Mouse (Mus musculus) forebrain, embryonic 14.5 days (tissue): ENCODE measurements at regions not wholly inside any gene's neighbourhood (a gene's known extent, or its start where the extent isn't known, plus 50 kb on each side); places are given as distances from the start of the nearest gene placed in this dataset.
"Not testable (repeated sequence)": the region's sequence is repeated elsewhere in the genome, so short reads cannot be mapped to it uniquely, and the experiment has no call there.

Source experiments
- ATAC-seq: fragments of 200-750 bp; cut with Nextera tagmentation; 2 replicates; pipeline ENCODE4 v1.8.0; 2017; ENCODE audit warnings: mild to moderate bottlenecking, moderate library complexity
- DNase-seq: peaks from one replicate; pipeline ENCODE4 v3.0.0-alpha.2; 2015; ENCODE audit warnings: low spot score
- H3K27ac ChIP-seq: fragments of 300-500 bp; sonication (generic); 2 replicates; pipeline ENCODE4 v1.5.1; 2014; ENCODE audit warnings: low read depth, mild to moderate bottlenecking, control low read depth, low read length, moderate library complexity
- H3K27me3 ChIP-seq: fragments of 300-500 bp; sonication (generic); replicated peaks from 2 replicates; pipeline ENCODE4 v1.6.1; 2014; ENCODE audit warnings: low read length, control low read depth, mixed read lengths; ENCODE audit not compliant: control insufficient read depth, insufficient read depth
- H3K36me3 ChIP-seq: fragments of 300-500 bp; sonication (generic); 2 replicates; pipeline ENCODE4 v1.6.1; 2014; ENCODE audit warnings: low read length, control low read depth; ENCODE audit not compliant: control insufficient read depth, insufficient read depth
- H3K4me1 ChIP-seq: fragments of 300-500 bp; sonication (generic); 2 replicates; pipeline ENCODE4 v1.6.1; 2014; ENCODE audit warnings: antibody characterized with exemption, low read length, control low read depth; ENCODE audit not compliant: control insufficient read depth, insufficient read depth
- H3K4me2 ChIP-seq: fragments of 300-500 bp; sonication (generic); 2 replicates; pipeline ENCODE4 v1.6.1; 2014; ENCODE audit warnings: mild to moderate bottlenecking, control low read depth, low read length
- H3K4me3 ChIP-seq: fragments of 300-500 bp; sonication (generic); 2 replicates; pipeline ENCODE4 v1.5.1; 2014; ENCODE audit warnings: low read depth, low read length, control low read depth
- H3K9ac ChIP-seq: fragments of 300-500 bp; sonication (generic); 2 replicates; pipeline ENCODE4 v1.6.1; 2014; ENCODE audit warnings: mild to moderate bottlenecking, low read length, control low read depth, moderate library complexity
- H3K9me3 ChIP-seq: fragments of 300-500 bp; sonication (generic); replicated peaks from 2 replicates; pipeline ENCODE4 v1.6.1; 2016; ENCODE audit warnings: low read length, control low read depth, mixed read lengths; ENCODE audit not compliant: control insufficient read depth
- WGBS: fragments of 180-500 bp; shearing (Covaris S2); extraction: QIAGEN DNeasy Blood & Tissue Kit; methylation state at CpG from one replicate; pipeline ENCODE4 v1.1.7; 2014; 5-methylcytosine and 5-hydroxymethylcytosine counted together

- Histone ChIP-seq H3K4me2 (no peak overlapping the region), H3K9me3 (no peaks in the 10 kb centered on the region), H3K4me1 (no peaks in the 10 kb centered on the region), H3K9ac (no peak overlapping the region), H3K4me3 (no peak overlapping the region), H3K27me3 (no peaks in the 10 kb centered on the region), H3K36me3 (no peaks in the 10 kb centered on the region), H3K27ac (no peak overlapping the region)
- DNase-seq (no peak), ATAC-seq (no peak)
- 69% methylated on average over 10 of the region's 10 CpGs for WGBS
Observed at GRCm38 (mm10) chr17:4612136-4612535, 382.0 kb upstream of the Arid1b start.

GRCm38 (mm10) chr17:4612741-4613140 is 381.4 kb upstream of the Arid1b start:
- ATAC-seq: no peak
- 71% methylated on average over 7 of the region's 7 CpGs for WGBS
- H3K4me3 ChIP-seq: no peak overlapping the region
- no peaks in the 10 kb centered on the region for H3K36me3 ChIP-seq
- no peaks in the 10 kb centered on the region for H3K4me1 ChIP-seq
- no peak overlapping the region for H3K4me2 ChIP-seq
- no peak overlapping the region for H3K9ac ChIP-seq
- no peaks in the 10 kb centered on the region for H3K27me3 ChIP-seq
- no peaks in the 10 kb centered on the region for H3K9me3 ChIP-seq
- no peak for DNase-seq
- no peak overlapping the region for H3K27ac ChIP-seq

DNA sequence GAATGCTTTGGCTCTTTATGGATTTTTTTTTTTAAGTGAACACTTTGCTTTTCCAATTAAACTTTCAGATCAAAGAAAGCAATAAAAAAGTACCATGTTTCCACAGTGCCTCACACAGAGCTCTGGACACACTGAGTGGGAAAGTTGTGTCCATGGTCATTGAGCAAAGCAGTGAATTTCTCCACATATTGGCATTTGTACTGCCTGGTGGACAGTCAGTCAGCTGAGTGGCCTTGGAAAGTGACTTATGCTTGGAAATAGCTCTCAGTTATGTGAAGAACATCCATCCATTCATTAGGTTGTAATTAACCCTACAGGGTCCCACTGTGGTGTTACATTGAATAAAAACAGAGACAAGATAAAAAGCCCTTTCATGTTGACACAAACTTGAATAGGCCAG is 373.8 kb upstream of the Arid1b start:
- Histone ChIP-seq H3K27ac (no peak overlapping the region), H3K4me1 (no peaks in the 10 kb centered on the region), H3K9ac (no peak overlapping the region), H3K4me3 (no peak overlapping the region), H3K9me3 (no peaks in the 10 kb centered on the region), H3K27me3 (no peaks in the 10 kb centered on the region), H3K4me2 (no peak overlapping the region), H3K36me3 (no peaks in the 10 kb centered on the region)
- ATAC-seq (no peak), DNase-seq (no peak)

DNA sequence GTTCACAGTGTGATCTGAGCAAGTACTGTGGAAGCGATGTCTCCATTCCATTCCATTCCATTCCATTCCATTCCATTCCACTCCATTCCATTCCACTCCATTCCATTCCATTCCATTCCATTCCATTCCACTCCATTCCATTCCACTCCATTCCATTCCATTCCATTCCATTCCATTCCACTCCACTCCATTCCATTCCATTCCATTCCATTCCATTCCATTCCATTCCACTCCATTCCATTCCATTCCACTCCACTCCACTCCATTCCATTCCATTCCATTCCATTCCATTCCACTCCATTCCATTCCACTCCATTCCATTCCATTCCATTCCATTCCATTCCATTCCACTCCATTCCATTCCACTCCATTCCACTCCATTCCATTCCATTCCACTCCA is 368.0 kb upstream of the Arid1b start:
- not testable (repeated sequence) for H3K9me3 ChIP-seq, H3K27ac ChIP-seq, ATAC-seq, H3K9ac ChIP-seq, H3K36me3 ChIP-seq, H3K4me3 ChIP-seq, DNase-seq, H3K4me2 ChIP-seq, H3K4me1 ChIP-seq, H3K27me3 ChIP-seq
- 100% methylated on average over 1 of the region's 1 CpGs for WGBS

DNA sequence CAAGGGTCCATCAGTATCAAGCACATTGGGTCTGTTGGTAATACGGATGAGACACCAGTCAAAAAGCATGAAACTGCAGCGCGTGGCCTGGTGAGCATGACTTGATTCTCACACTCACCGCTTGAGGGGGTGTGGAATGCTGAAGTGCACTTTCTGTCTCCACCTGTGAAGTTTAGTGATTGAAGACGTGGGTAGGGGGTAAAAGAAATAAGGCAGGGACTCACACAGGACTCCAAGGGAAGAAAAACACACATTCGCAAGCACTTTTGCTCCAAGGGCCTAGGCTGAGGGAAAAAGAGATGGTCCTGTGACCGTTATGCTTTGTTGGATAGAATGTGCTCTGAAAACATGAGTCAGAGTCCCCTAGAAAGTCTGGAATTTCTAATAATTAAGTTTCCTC is 366.6 kb upstream of the Arid1b start:
- H3K9ac ChIP-seq: no peak overlapping the region
- H3K27me3 ChIP-seq: no peaks in the 10 kb centered on the region
- DNase-seq: no peak
- no peak overlapping the region for H3K27ac ChIP-seq
- no peaks in the 10 kb centered on the region for H3K9me3 ChIP-seq
- 91% methylated on average over 7 of the region's 7 CpGs for WGBS
- H3K4me2 ChIP-seq: no peak overlapping the region
- no peak for ATAC-seq
- no peaks in the 10 kb centered on the region for H3K36me3 ChIP-seq
- no peaks in the 10 kb centered on the region for H3K4me1 ChIP-seq
- H3K4me3 ChIP-seq: no peak overlapping the region

- DNase-seq (no peak), ATAC-seq (no peak)
- 87% methylated on average over 4 of the region's 4 CpGs for WGBS
- Histone ChIP-seq H3K9me3 (no peaks in the 10 kb centered on the region), H3K36me3 (no peaks in the 10 kb centered on the region), H3K4me2 (no peak overlapping the region), H3K27ac (no peak overlapping the region), H3K4me3 (no peak overlapping the region), H3K9ac (no peak overlapping the region), H3K4me1 (no peaks in the 10 kb centered on the region), H3K27me3 (no peaks in the 10 kb centered on the region)
Observed at GRCm38 (mm10) chr17:4631122-4631521, 363.0 kb upstream of the Arid1b start.

DNA sequence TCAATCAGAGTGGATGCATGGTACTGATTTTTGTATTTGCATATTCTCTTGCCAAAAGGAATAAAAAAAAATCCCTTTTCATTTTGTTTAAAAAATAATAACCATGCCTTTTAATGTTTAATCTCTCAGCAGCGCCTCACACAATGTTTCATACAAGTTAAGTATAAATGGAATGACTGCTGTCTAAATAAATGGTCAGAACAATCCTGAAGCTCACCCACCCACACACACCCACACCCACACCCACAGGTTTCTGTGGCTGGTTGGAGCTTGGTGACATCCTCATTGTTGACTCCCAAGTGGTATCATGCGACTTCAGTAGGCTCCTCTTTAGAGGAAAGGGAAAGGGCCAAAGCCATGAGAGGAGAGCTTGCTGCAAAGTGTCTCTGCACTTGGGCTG is 361.6 kb upstream of the Arid1b start:
- Histone ChIP-seq H3K4me3 (no peak overlapping the region), H3K4me2 (no peak overlapping the region), H3K4me1 (peaks cover 6% of the 10 kb centered on the region; the same call in 1 of the 2 replicates), H3K9me3 (no peaks in the 10 kb centered on the region), H3K27ac (no peak overlapping the region), H3K9ac (no peak overlapping the region), H3K27me3 (no peaks in the 10 kb centered on the region), H3K36me3 (no peaks in the 10 kb centered on the region)
- WGBS: 94% methylated on average over 2 of the region's 2 CpGs
- no peak for ATAC-seq
- DNase-seq: no peak

DNA sequence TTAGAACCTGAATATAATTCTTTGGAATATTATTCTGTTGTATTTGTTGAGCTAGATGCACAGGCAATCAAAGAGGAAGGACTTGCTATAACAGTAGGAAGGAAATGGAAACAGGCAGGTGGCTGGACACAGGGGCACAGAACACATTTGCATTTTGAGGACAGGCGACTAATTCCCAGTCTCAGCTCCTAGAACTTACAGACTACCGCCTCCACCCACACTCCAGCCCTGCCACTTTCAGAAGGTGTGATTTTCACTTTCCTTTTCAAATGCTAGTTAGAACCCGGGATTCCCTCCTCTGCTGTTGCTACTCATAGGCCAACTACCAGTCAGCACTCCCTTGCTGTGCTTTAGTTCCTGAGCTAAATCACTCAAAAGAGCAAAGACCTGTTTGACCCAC is 360.4 kb upstream of the Arid1b start:
- ATAC-seq: no peak
- no peak for DNase-seq
- 69% methylated on average over 3 of the region's 3 CpGs for WGBS
- peaks cover 6% of the 10 kb centered on the region; the same call in 1 of the 2 replicates for H3K4me1 ChIP-seq
- no peaks in the 10 kb centered on the region for H3K36me3 ChIP-seq
- no peak overlapping the region for H3K27ac ChIP-seq
- H3K4me3 ChIP-seq: no peak overlapping the region
- H3K4me2 ChIP-seq: no peak overlapping the region
- no peaks in the 10 kb centered on the region for H3K9me3 ChIP-seq
- H3K9ac ChIP-seq: no peak overlapping the region
- no peaks in the 10 kb centered on the region for H3K27me3 ChIP-seq

- 8% methylated on average over 5 of the region's 5 CpGs for WGBS
- H3K4me1 ChIP-seq: peaks cover 6% of the 10 kb centered on the region; the same call in 1 of the 2 replicates
- DNase-seq (peak; percentile 56), ATAC-seq (peak; percentile 54; the same call in 1 of the 2 replicates)
- no peaks in the 10 kb centered on the region for H3K27me3 ChIP-seq
- no peak overlapping the region for H3K9ac ChIP-seq
- no peaks in the 10 kb centered on the region for H3K9me3 ChIP-seq
- no peak overlapping the region for H3K27ac ChIP-seq
- H3K4me3 ChIP-seq: no peak overlapping the region
- H3K36me3 ChIP-seq: no peaks in the 10 kb centered on the region
- no peak overlapping the region for H3K4me2 ChIP-seq
Observed at GRCm38 (mm10) chr17:4636796-4637353, 357.3 kb upstream of the Arid1b start.
